Mouse (Mus musculus) intestine, postnatal 0 days (tissue): ENCODE results near the gene Btf3l4. TPM values are rescaled to one million over a fixed set of nuclear protein-coding genes. Genes with fewer than 3 reads are reported as not detected.

ENCODE experiments used
- ATAC-seq: fragments of 200-750 bp; cut with Nextera tagmentation; 2 replicates; pipeline ENCODE4 v1.8.0; 2017; ENCODE audit warnings: mild to moderate bottlenecking, moderate TSS enrichment, moderate library complexity
- H3K27ac ChIP-seq: fragments of 300-500 bp; sonication (generic); 2 replicates; pipeline ENCODE4 v1.5.1; 2014; ENCODE audit warnings: mild to moderate bottlenecking, low read depth, low read length, moderate library complexity
- H3K27me3 ChIP-seq: fragments of 300-500 bp; sonication (generic); replicated peaks from 2 replicates; pipeline ENCODE4 v1.6.1; 2014; ENCODE audit warnings: low read length, mixed read lengths; ENCODE audit not compliant: control insufficient read depth, insufficient read depth
- H3K36me3 ChIP-seq: fragments of 300-500 bp; sonication (generic); 2 replicates; pipeline ENCODE4 v1.6.1; 2014; ENCODE audit warnings: mild to moderate bottlenecking, moderate library complexity; ENCODE audit not compliant: control insufficient read depth, insufficient read depth
- H3K4me1 ChIP-seq: fragments of 300-500 bp; sonication (generic); replicated peaks from 2 replicates; pipeline ENCODE4 v1.6.1; 2014; ENCODE audit warnings: antibody characterized with exemption, low read length, mixed read lengths; ENCODE audit not compliant: control insufficient read depth, insufficient read depth
- H3K4me2 ChIP-seq: fragments of 300-500 bp; sonication (generic); replicated peaks from 2 replicates; pipeline ENCODE4 v1.6.1; 2014; ENCODE audit warnings: low read depth, mild to moderate bottlenecking, moderate library complexity
- H3K4me3 ChIP-seq: fragments of 300-500 bp; sonication (generic); 2 replicates; pipeline ENCODE4 v1.5.1; 2014; ENCODE audit warnings: low read depth, low read length
- H3K9ac ChIP-seq: fragments of 300-500 bp; sonication (generic); 2 replicates; pipeline ENCODE4 v1.6.1; 2014; ENCODE audit warnings: mild to moderate bottlenecking, low read depth, low read length
- H3K9me3 ChIP-seq: fragments of 300-500 bp; sonication (generic); 2 replicates; pipeline ENCODE4 v1.6.1; 2016; ENCODE audit warnings: mixed run types; ENCODE audit not compliant: control insufficient read depth
- CTCF ChIP-seq: sonication (generic); IDR thresholded peaks from 2 replicates; pipeline ENCODE4 v1.5.1; 2016; ENCODE audit warnings: low read depth, mild to moderate bottlenecking, control low read depth, antibody characterized with exemption, moderate library complexity
- WGBS: fragments of 180-500 bp; shearing (Covaris S2); extraction: QIAGEN DNeasy Blood & Tissue Kit; methylation state at CpG from one replicate; pipeline ENCODE4 v1.1.7; 2014; 5-methylcytosine and 5-hydroxymethylcytosine counted together
- polyA plus RNA-seq: library from polyadenylated mRNA; unstranded; fragments of >200 nt; fragmentation: Nextera tagmentation; extraction: Ambion mirVana; gene quantifications from 2 replicates; pipeline ENCODE4 v1.2.1, GENCODE M21; 2015

The Btf3l4 gene
- polyA plus RNA-seq, 1 experiment from 2014 or later: 101 TPM

GRCm38 (mm10) chr4:108826643-108827042, 6.8 kb downstream of the Btf3l4 start:
- 86% methylated on average over 2 of the region's 2 CpGs for whole genome bisulfite sequencing
- peaks cover 51% of the 10 kb centered on the region for H3K36me3 ChIP-seq

DNA sequence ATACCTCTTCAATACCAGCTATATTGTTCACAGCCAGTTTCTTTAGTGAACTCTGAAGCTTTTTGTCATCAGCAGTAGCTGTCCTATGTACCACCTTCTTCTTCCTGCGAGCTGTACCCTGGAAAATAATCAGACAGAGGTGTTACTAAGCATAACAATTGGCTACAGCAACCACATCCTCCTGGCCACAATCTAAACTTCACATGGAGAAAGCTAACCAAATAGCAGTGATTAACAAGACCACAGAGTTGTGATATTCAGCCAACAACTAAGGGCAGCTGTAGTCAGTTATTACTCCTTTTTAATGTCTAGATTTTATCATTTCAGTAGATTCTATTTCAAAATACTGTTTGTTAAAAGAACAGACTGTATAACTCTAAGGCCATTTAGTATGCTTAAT, 7.3 kb downstream of the Btf3l4 start:
- 78% methylated on average over 1 of the region's 1 CpGs for WGBS
- ATAC-seq: no peak
- H3K4me2 ChIP-seq: no peak overlapping the region
- TF ChIP-seq CTCF: no peak
- H3K27me3 ChIP-seq: no peaks in the 10 kb centered on the region
- H3K9me3 ChIP-seq: no peaks in the 10 kb centered on the region
- no peak overlapping the region for H3K9ac ChIP-seq
- peaks cover 56% of the 10 kb centered on the region for H3K36me3 ChIP-seq
- no peaks in the 10 kb centered on the region for H3K4me1 ChIP-seq
- no peak overlapping the region for H3K27ac ChIP-seq
- no peak overlapping the region for H3K4me3 ChIP-seq

More at GRCm38 (mm10) chr4:108826643-108827042, 6.8 kb downstream of the Btf3l4 start:
- Histone ChIP-seq H3K9ac (no peak overlapping the region), H3K4me3 (no peak overlapping the region), H3K27ac (no peak overlapping the region), H3K9me3 (no peaks in the 10 kb centered on the region), H3K4me2 (no peak overlapping the region), H3K27me3 (no peaks in the 10 kb centered on the region), H3K4me1 (no peaks in the 10 kb centered on the region)
- ATAC-seq: no peak
- TF ChIP-seq CTCF: no peak

- Histone ChIP-seq H3K27ac (no peak overlapping the region), H3K4me1 (no peaks in the 10 kb centered on the region), H3K27me3 (no peaks in the 10 kb centered on the region), H3K9ac (no peak overlapping the region), H3K4me2 (no peak overlapping the region), H3K36me3 (peaks cover 60% of the 10 kb centered on the region), H3K9me3 (no peaks in the 10 kb centered on the region), H3K4me3 (no peak overlapping the region)
- 95% methylated on average over 3 of the region's 3 CpGs for WGBS
- ATAC-seq: no peak
- no peak for TF ChIP-seq CTCF
Observed at GRCm38 (mm10) chr4:108825677-108826076, 7.7 kb downstream of the Btf3l4 start.

GRCm38 (mm10) chr4:108811550-108811949, 21.9 kb downstream of the Btf3l4 start:
- Histone ChIP-seq H3K4me2 (no peak overlapping the region), H3K4me1 (no peaks in the 10 kb centered on the region), H3K9ac (no peak overlapping the region), H3K27ac (no peak overlapping the region), H3K27me3 (no peaks in the 10 kb centered on the region), H3K36me3 (peaks cover 6% of the 10 kb centered on the region), H3K4me3 (no peak overlapping the region), H3K9me3 (no peaks in the 10 kb centered on the region)
- ATAC-seq: no peak
- WGBS: 78% methylated on average over 6 of the region's 6 CpGs
- TF ChIP-seq CTCF: no peak

DNA sequence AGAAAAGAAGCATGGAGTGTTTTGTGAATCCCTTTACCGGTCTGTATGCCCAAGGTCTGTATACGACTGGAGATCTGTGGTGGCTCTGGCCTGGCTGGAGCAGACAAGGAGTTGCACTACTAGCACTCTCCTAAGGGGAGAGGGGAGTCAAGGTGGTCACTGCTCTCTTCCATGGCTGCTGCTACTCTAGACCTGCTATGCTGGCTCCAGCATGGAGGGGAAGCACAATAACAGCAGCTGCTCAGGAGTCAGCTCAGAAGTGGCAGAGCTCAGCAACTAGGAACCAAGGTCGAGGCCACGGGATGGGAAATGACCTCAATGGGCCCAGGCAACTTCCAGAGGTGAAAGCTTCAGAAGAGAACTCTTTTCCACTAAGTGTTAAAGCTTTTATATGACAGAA, 22.3 kb downstream of the Btf3l4 start:
- no peak overlapping the region for H3K9ac ChIP-seq
- 66% methylated on average over 4 of the region's 4 CpGs for WGBS
- H3K4me1 ChIP-seq: no peaks in the 10 kb centered on the region
- H3K4me2 ChIP-seq: no peak overlapping the region
- no peak for ATAC-seq
- H3K9me3 ChIP-seq: no peaks in the 10 kb centered on the region
- no peak overlapping the region for H3K27ac ChIP-seq
- H3K36me3 ChIP-seq: peaks cover 6% of the 10 kb centered on the region
- H3K4me3 ChIP-seq: no peak overlapping the region
- no peaks in the 10 kb centered on the region for H3K27me3 ChIP-seq
- TF ChIP-seq CTCF: no peak

DNA sequence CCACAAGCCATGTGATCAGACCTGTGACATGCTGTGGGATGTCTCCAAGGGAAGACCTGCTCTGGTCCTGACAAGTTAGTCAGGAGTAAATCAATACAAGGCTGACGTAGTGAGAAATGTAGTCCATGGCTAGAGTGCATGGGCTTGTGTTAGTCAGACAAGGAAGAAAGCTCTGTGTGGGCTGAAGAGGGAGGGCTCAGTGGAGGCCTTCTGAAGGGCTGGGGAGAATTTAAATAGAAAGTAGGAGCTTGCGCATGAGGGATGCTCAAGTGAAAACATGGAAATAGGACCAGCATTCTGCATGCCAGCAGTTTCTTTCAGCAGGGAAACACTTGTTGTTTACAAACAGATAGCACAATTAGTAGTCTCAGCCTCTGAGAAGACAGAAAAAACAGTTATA, 29.9 kb downstream of the Btf3l4 start:
- no peaks in the 10 kb centered on the region for H3K36me3 ChIP-seq
- no peak overlapping the region for H3K9ac ChIP-seq
- H3K27ac ChIP-seq: no peak overlapping the region
- no peaks in the 10 kb centered on the region for H3K9me3 ChIP-seq
- no peaks in the 10 kb centered on the region for H3K4me1 ChIP-seq
- no peak overlapping the region for H3K4me3 ChIP-seq
- TF ChIP-seq CTCF: no peak
- WGBS: 86% methylated on average over 2 of the region's 2 CpGs
- no peak overlapping the region for H3K4me2 ChIP-seq
- H3K27me3 ChIP-seq: no peaks in the 10 kb centered on the region
- no peak for ATAC-seq
